Mouse (Mus musculus) forebrain, embryonic 10.5 days (tissue): ENCODE measurements at regions not wholly inside any gene's neighbourhood (a gene's known extent, or its start where the extent isn't known, plus 50 kb on each side); places are given as distances from the start of the nearest gene placed in this dataset.

Source experiments
- DNase-seq: peaks from one replicate; pipeline ENCODE4 v3.0.0-alpha.2; 2017; ENCODE audit warnings: low spot score; ENCODE audit errors: extremely low spot score
- H3K27ac ChIP-seq: fragments of 300-500 bp; sonication (generic); 2 replicates; pipeline ENCODE4 v1.5.1; 2016; ENCODE audit warnings: mild to moderate bottlenecking
- H3K27me3 ChIP-seq: fragments of 300-500 bp; sonication (generic); 2 replicates; pipeline ENCODE4 v1.6.1; 2016; ENCODE audit warnings: mild to moderate bottlenecking; ENCODE audit not compliant: poor library complexity, severe bottlenecking
- H3K36me3 ChIP-seq: fragments of 300-500 bp; sonication (generic); replicated peaks from 2 replicates; pipeline ENCODE4 v1.6.1; 2016; ENCODE audit warnings: mild to moderate bottlenecking, moderate library complexity
- H3K4me1 ChIP-seq: fragments of 300-500 bp; sonication (generic); 2 replicates; pipeline ENCODE4 v1.6.1; 2016
- H3K4me3 ChIP-seq: fragments of 300-500 bp; sonication (generic); 2 replicates; pipeline ENCODE4 v1.5.1; 2016; ENCODE audit warnings: mild to moderate bottlenecking, moderate library complexity
- H3K9me3 ChIP-seq: fragments of 300-500 bp; sonication (generic); 2 replicates; pipeline ENCODE4 v1.6.1; 2016; ENCODE audit warnings: mild to moderate bottlenecking, moderate library complexity
- WGBS: fragments of 180-500 bp; shearing (Covaris S2); methylation state at CpG from one replicate; pipeline ENCODE4 v1.1.7; 2016; 5-methylcytosine and 5-hydroxymethylcytosine counted together

DNA sequence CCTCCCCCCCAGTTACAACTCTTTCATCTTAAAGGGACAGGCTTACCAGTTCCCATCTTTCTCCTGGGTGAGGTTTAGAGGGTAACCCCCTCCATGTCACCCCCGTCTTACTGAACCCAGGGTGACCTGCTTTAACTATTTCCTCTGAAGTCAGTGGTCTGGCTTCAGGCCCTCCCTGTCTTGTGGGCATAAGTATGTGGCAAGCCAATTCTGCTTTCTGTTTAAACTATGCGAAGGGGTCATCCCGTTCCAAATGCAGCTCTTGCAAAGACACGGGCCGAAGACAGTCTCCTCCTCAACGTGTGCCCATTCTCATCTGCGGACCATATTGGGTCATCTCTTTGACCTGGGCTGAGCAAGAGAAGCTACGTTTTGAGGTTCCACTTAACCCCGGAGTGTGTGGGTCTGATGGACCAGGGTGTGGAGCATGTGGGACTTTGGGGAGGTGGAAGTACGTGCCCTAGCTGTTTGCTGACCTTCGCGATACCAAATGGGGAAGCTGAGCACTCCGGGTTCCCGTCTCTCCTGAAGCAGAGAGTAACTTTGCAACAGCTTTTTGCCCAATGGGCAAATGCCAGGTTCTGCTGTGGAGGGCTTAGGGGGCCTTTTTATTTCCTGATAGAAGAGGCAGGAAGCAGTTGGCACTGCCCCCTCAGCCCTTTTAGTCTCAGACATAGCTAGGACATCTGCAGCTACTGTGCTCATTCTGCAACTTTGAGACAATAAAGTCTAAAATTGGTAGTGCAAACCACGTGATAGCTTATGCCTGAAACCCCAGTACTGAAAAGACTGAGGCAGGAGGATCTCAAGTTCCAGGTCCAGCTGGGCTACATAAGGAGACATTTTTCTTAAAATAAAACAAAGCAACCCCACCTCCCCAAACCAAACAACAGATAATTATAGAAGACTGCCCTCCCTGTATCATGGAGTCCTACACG is 56.3 kb upstream of the Mdm1 start:
- Histone ChIP-seq H3K4me1 (peaks cover 12% of the 10 kb centered on the region), H3K27me3 (no peaks in the 10 kb centered on the region), H3K4me3 (no peak overlapping the region), H3K36me3 (no peaks in the 10 kb centered on the region), H3K9me3 (no peaks in the 10 kb centered on the region), H3K27ac (no peak overlapping the region)
- DNase-seq, result no peak
- 93% methylated on average over 16 of the region's 16 CpGs for WGBS

GRCm38 (mm10) chr10:118087570-118088340 is 53.9 kb upstream of the Mdm1 start:
- WGBS, result 31% methylated on average over 12 of the region's 12 CpGs
- H3K4me3 ChIP-seq, result no peak overlapping the region
- no peak for DNase-seq
- peaks cover 21% of the 10 kb centered on the region for H3K4me1 ChIP-seq
- H3K9me3 ChIP-seq, result no peaks in the 10 kb centered on the region
- H3K36me3 ChIP-seq, result no peaks in the 10 kb centered on the region
- H3K27me3 ChIP-seq, result no peaks in the 10 kb centered on the region
- H3K27ac ChIP-seq, result no peak overlapping the region

DNA sequence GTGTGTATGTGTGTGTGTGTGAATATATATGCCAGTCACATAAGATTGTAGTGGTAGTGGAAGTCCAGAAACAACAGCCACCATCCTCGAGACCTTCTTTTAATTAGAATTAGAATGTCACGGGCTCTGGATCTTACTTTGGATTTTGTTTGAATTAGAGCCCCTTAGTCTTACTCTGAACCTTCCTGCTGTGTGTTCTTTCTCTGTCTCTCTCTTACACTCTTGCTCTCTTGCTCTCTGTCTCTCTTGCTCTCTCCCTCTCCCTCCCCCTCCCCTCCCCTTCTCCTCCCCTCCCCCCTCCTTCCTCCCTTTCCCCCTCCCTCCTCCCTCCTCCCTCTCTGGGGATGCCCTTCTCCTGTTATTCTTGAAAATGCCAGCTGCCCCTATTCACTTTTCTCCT is 53.1 kb upstream of the Mdm1 start:
- H3K36me3 ChIP-seq, result no peaks in the 10 kb centered on the region
- H3K27ac ChIP-seq, result no peak overlapping the region
- 18% methylated on average over 2 of the region's 2 CpGs for WGBS
- no peaks in the 10 kb centered on the region for H3K9me3 ChIP-seq
- no peaks in the 10 kb centered on the region for H3K27me3 ChIP-seq
- H3K4me1 ChIP-seq, result peaks cover 22% of the 10 kb centered on the region
- no peak overlapping the region for H3K4me3 ChIP-seq
- DNase-seq, result no peak

DNA sequence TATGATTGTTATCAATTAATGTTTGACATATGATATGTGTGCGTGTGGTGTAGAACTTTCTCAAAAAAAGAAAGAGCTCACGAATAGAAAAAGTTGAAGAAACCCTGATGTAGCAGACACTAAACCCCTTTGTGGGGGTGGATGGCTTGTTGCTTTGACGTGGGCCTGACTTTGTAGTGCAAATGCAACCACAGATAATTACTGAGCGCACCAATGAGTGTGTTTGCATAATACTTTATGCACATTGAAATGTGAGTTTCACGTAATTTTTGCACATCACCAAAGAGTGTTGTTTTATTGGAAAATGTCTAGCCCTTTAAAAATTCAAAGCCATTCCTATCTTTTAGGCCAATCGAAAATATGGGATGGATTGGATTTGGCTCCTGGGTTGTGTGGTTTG is 51.7 kb upstream of the Mdm1 start:
- no peak for DNase-seq
- WGBS, result 88% methylated on average over 6 of the region's 6 CpGs
- Histone ChIP-seq H3K4me3 (no peak overlapping the region), H3K27me3 (no peaks in the 10 kb centered on the region), H3K36me3 (no peaks in the 10 kb centered on the region), H3K4me1 (peaks cover 27% of the 10 kb centered on the region), H3K9me3 (no peaks in the 10 kb centered on the region), H3K27ac (no peak overlapping the region)

- Histone ChIP-seq H3K36me3 (no peaks in the 10 kb centered on the region), H3K27me3 (no peaks in the 10 kb centered on the region), H3K4me1 (peaks cover 27% of the 10 kb centered on the region), H3K27ac (no peak overlapping the region), H3K4me3 (no peak overlapping the region), H3K9me3 (no peaks in the 10 kb centered on the region)
- 92% methylated on average over 12 of the region's 12 CpGs for WGBS
- no peak for DNase-seq
Measured at GRCm38 (mm10) chr10:118091476-118091875, 50.1 kb upstream of the Mdm1 start.
